Mouse (Mus musculus) retina, adult 2 months (tissue): Measurements from ENCODE around the gene Fxyd5.

ENCODE experiments used
- DNase-seq: peaks from one replicate; pipeline ENCODE4 v3.0.0-alpha.2; 2012; ENCODE audit warnings: low read depth, low spot score

The Fxyd5 gene

GRCm38 (mm10) chr7:31041023-31041407 is 1.3 kb downstream of the Fxyd5 start:
- no peak for DNase-seq

GRCm38 (mm10) chr7:31040281-31041022 is 1.8 kb downstream of the Fxyd5 start:
- DNase-seq: no peak

GRCm38 (mm10) chr7:31039011-31039410 is 3.3 kb downstream of the Fxyd5 start:
- DNase-seq: no peak

GRCm38 (mm10) chr7:31037675-31038074 is 4.6 kb downstream of the Fxyd5 start:
- DNase-seq: no peak

- DNase-seq: no peak
These were observed 5.4 kb downstream of the Fxyd5 start for GRCm38 (mm10) chr7:31036917-31037316.

- DNase-seq: no peak
These were observed 7.0 kb downstream of the Fxyd5 start for GRCm38 (mm10) chr7:31035291-31035690.

GRCm38 (mm10) chr7:31034789-31035188 is 7.5 kb downstream of the Fxyd5 start:
- DNase-seq: no peak

- no peak for DNase-seq
These were observed 8.7 kb downstream of the Fxyd5 start for GRCm38 (mm10) chr7:31033409-31034165.

GRCm38 (mm10) chr7:31031731-31032130 is 10.6 kb downstream of the Fxyd5 start:
- no peak for DNase-seq

- DNase-seq: no peak
These were observed 11.6 kb downstream of the Fxyd5 start for GRCm38 (mm10) chr7:31030717-31031116.

GRCm38 (mm10) chr7:31028609-31029008 is 13.7 kb downstream of the Fxyd5 start:
- no peak for DNase-seq

- DNase-seq: no peak
These were observed 25.0 kb downstream of the Fxyd5 start for GRCm38 (mm10) chr7:31017104-31017901.

GRCm38 (mm10) chr7:31012971-31013370 is 29.3 kb downstream of the Fxyd5 start:
- no peak for DNase-seq

- DNase-seq: no peak
These were observed 33.4 kb downstream of the Fxyd5 start for GRCm38 (mm10) chr7:31008889-31009288.

GRCm38 (mm10) chr7:31008175-31008574 is 34.1 kb downstream of the Fxyd5 start:
- DNase-seq: no peak

- DNase-seq: no peak
These were observed 34.5 kb downstream of the Fxyd5 start for GRCm38 (mm10) chr7:31007775-31008174.

GRCm38 (mm10) chr7:31002650-31003049 is 39.6 kb downstream of the Fxyd5 start:
- no peak for DNase-seq

- DNase-seq: peak; percentile 8
These were observed 41.7 kb downstream of the Fxyd5 start for GRCm38 (mm10) chr7:31000505-31001020.

- no peak for DNase-seq
These were observed 45.8 kb downstream of the Fxyd5 start for GRCm38 (mm10) chr7:30996491-30996890.

- no peak for DNase-seq
These were observed 48.3 kb downstream of the Fxyd5 start for GRCm38 (mm10) chr7:30993986-30994385.

GRCm38 (mm10) chr7:30992148-30992547 is 50.1 kb downstream of the Fxyd5 start:
- DNase-seq: no peak
